Mouse (Mus musculus) ES-Bruce4 (cell line): ENCODE measurements around the gene Slc2a12.
A peak's percentile ranks its signal among the peaks of the same experiment; 100 is the strongest.

Experiments used
- CTCF ChIP-seq: IDR thresholded peaks from one replicate; pipeline ENCODE4 v1.8.1; 2011; ENCODE audit warnings: low read depth, low read length
- EP300 ChIP-seq: IDR thresholded peaks from 2 replicates; pipeline ENCODE4 v1.6.1; 2011; ENCODE audit warnings: low read depth, low read length; ENCODE audit not compliant: insufficient read depth
- POLR2A ChIP-seq: IDR thresholded peaks from one replicate; pipeline ENCODE4 v1.8.1; 2011; ENCODE audit warnings: low read length; ENCODE audit not compliant: insufficient read depth

DNA sequence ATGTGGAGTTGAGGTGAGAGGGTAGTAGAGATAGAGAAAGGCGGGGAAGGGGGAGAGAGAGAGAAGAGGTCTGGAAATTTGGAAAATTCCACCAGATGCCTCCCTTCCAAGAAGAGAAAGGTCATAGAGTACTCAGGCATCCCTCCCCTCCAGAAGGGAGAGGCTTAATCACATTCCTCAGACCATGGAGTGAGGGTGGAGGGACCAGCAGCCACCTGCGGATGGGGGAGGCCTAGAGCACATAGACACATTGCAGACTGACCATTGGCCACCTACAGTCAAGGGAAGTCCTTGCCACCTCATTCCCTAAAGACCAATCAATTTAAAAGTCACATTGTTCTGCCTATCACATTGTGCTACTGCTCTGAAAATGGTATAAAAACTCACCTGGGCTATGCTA is 40.0 kb upstream of the Slc2a12 start:
- TF ChIP-seq POLR2A, result no peak
- no peak for TF ChIP-seq CTCF
- TF ChIP-seq EP300, result peak; percentile 65; the same call in 1 of the 2 replicates
